Mouse (Mus musculus): Measurements from ENCODE around the gene Slc17a6.
"Not testable (repeated sequence)": the region's sequence is repeated elsewhere in the genome, so short reads cannot be mapped to it uniquely, and the experiment has no call there.

The Slc17a6 gene

DNA sequence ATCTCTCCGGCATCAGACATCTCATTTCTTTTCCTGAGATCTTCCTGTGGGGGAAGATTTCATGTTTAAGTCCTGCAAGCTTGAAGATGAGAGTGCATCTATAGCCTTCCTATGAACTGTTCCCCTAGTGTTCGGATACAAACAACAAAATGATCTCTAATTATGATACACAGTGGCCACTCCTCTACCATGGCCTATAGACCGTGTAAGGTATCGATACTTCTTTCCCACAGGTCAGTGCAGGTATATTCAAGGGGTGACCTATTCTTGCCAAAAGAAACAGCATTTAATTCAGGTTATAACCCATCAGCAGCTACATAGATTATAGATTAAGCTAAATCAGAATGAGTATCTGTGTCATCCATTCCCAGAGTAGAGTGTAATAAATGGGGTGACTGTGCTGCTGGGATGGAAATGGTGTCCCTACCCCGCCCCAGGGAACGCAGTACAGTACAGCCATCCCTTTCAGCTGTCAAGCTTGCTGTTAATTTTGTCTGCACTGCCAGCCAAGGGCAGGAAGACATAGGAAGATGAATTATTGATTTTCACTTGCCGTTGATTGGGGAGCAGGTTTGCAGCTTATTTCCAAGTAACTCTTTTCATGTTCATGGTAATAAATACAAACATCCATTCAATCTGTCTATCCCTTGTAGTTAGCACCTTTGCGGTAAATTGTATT is 71.9 kb downstream of the Slc17a6 start:
- DNase-seq = no peak

GRCm38 (mm10) chr7:51694452-51694851 is 72.6 kb downstream of the Slc17a6 start:
- DNase-seq = no peak

GRCm38 (mm10) chr7:51709508-51709907 is 87.7 kb downstream of the Slc17a6 start:
- DNase-seq = no peak

GRCm38 (mm10) chr7:51710346-51710745 is 88.5 kb downstream of the Slc17a6 start:
- DNase-seq = not testable (repeated sequence)

GRCm38 (mm10) chr7:51715771-51716170 is 94.0 kb downstream of the Slc17a6 start:
- no peak for DNase-seq

All from thymus, postnatal 25 days (tissue).